Mouse (Mus musculus) thymus, postnatal 25 days (tissue): ENCODE results near the gene Ckap2l.

Source experiments
- DNase-seq: peaks from one replicate; pipeline ENCODE4 v3.0.0; 2022

Gene Ckap2l

GRCm38 (mm10) chr2:129233218-129233617 lies 63.8 kb downstream of the Ckap2l start:
- no peak for DNase-seq

GRCm38 (mm10) chr2:129232484-129232883 lies 64.5 kb downstream of the Ckap2l start:
- no peak for DNase-seq

- no peak for DNase-seq
Measured at GRCm38 (mm10) chr2:129232023-129232422, 65.0 kb downstream of the Ckap2l start.

- no peak for DNase-seq
Measured at GRCm38 (mm10) chr2:129229316-129229715, 67.7 kb downstream of the Ckap2l start.

GRCm38 (mm10) chr2:129228571-129228970 lies 68.4 kb downstream of the Ckap2l start:
- DNase-seq, result no peak

- no peak for DNase-seq
Measured at GRCm38 (mm10) chr2:129227709-129228108, 69.3 kb downstream of the Ckap2l start.

GRCm38 (mm10) chr2:129227011-129227529 lies 69.9 kb downstream of the Ckap2l start:
- DNase-seq, result no peak

- DNase-seq, result no peak
Measured at GRCm38 (mm10) chr2:129226296-129226851, 70.6 kb downstream of the Ckap2l start.

- DNase-seq, result no peak
Measured at GRCm38 (mm10) chr2:129225251-129225819, 71.7 kb downstream of the Ckap2l start.

- no peak for DNase-seq
Measured at GRCm38 (mm10) chr2:129224178-129224577, 72.8 kb downstream of the Ckap2l start.

- DNase-seq, result no peak
Measured at GRCm38 (mm10) chr2:129221097-129221632, 75.8 kb downstream of the Ckap2l start.

GRCm38 (mm10) chr2:129218537-129219105 lies 78.4 kb downstream of the Ckap2l start:
- no peak for DNase-seq
